Mouse (Mus musculus) small intestine, adult 2 months (tissue): ENCODE measurements at regions not wholly inside any gene's neighbourhood (a gene's known extent, or its start where the extent isn't known, plus 50 kb on each side); places are given as distances from the start of the nearest gene placed in this dataset.

Experiments used
- H3K27ac ChIP-seq: fragments of 200-500 bp; 2 replicates; pipeline ENCODE4 v1.5.1; 2012; ENCODE audit warnings: low read depth, low read length, control low read depth, inconsistent platforms; ENCODE audit not compliant: insufficient read depth
- H3K27me3 ChIP-seq: fragments of 200-500 bp; 2 replicates; pipeline ENCODE4 v1.6.1; 2012; ENCODE audit warnings: mild to moderate bottlenecking, moderate library complexity, low read length, inconsistent platforms; ENCODE audit not compliant: control insufficient read depth, insufficient read depth
- H3K36me3 ChIP-seq: fragments of 200-500 bp; 2 replicates; pipeline ENCODE4 v1.6.1; 2012; ENCODE audit warnings: mild to moderate bottlenecking, low read length, control low read depth, inconsistent platforms; ENCODE audit not compliant: control insufficient read depth, insufficient read depth
- H3K4me1 ChIP-seq: fragments of 200-500 bp; 2 replicates; pipeline ENCODE4 v1.6.1; 2012; ENCODE audit warnings: low read length, inconsistent platforms, mixed read lengths; ENCODE audit not compliant: control insufficient read depth, insufficient read depth, insufficient read length
- H3K4me3 ChIP-seq: fragments of 200-500 bp; 2 replicates; pipeline ENCODE4 v1.5.1; 2012; ENCODE audit warnings: low read depth, mild to moderate bottlenecking, control low read depth, inconsistent platforms, low read length, moderate library complexity
- CTCF ChIP-seq: fragments of 200-500 bp; IDR thresholded peaks from 2 replicates; pipeline ENCODE4 v1.5.1; 2012; ENCODE audit warnings: low read depth, mild to moderate bottlenecking, control low read depth, inconsistent platforms, low read length, moderate library complexity, mixed read lengths; ENCODE audit not compliant: insufficient replicate concordance, insufficient read length; ENCODE audit errors: extremely low read depth
- POLR2A ChIP-seq: fragments of 200-500 bp; IDR thresholded peaks from 2 replicates; pipeline ENCODE4 v1.6.1; 2012; ENCODE audit warnings: low read depth, mild to moderate bottlenecking, control low read depth, inconsistent platforms, low read length, moderate library complexity
- WGBS: fragments of 180-500 bp; shearing (Covaris S2); methylation state at CpG from one replicate; pipeline ENCODE4 v1.1.7; 2018; 5-methylcytosine and 5-hydroxymethylcytosine counted together

DNA sequence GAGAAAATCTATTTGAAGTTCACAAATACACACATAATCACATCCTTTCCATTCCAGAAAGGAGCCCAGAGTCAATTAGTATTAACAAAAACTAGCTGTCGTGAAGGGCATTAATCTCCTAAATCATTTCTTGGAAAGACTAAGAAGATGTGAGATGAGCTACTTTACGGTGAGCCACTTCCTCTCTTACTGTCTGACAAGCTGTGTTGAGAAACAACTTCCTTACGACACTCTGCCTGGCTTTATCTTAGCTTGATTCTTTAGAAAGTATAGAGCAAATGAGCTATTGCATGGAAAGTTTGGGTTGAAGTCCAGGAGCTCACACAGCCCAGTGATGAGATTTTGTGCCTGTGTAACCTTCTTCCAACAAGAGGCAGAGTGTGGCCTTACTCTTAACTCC is 85.2 kb upstream of the Tmem150c start:
- Histone ChIP-seq H3K36me3 (no peaks in the 10 kb centered on the region), H3K27me3 (no peaks in the 10 kb centered on the region), H3K27ac (no peak overlapping the region), H3K4me3 (no peak overlapping the region), H3K4me1 (no peaks in the 10 kb centered on the region)
- no peak for TF ChIP-seq CTCF
- no peak for TF ChIP-seq POLR2A
- 42% methylated on average over 3 of the region's 3 CpGs for WGBS

DNA sequence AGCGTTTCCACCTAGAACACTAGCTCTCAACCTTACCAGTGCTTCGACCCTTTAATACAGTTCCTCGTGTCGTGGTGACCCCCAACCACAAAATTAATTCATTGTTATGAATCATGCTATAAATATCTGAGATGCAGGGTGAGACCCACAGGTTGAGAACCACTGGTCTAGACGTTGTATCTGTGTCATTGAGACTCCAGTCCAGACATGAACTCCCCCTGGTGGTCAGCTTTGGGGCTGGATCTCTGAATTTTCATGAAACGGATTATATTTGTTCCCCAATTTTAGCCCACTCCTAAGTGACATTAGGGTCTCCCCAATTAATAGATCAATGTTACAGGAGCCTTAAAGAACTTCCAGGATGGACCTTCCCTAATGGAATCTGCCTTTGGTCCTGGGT is 81.3 kb upstream of the Tmem150c start:
- H3K36me3 ChIP-seq: no peaks in the 10 kb centered on the region
- H3K4me1 ChIP-seq: no peaks in the 10 kb centered on the region
- WGBS: 51% methylated on average over 6 of the region's 6 CpGs
- H3K27ac ChIP-seq: no peak overlapping the region
- no peak overlapping the region for H3K4me3 ChIP-seq
- no peak for TF ChIP-seq POLR2A
- TF ChIP-seq CTCF: peak; percentile 34; the same call in 1 of the 2 replicates
- no peaks in the 10 kb centered on the region for H3K27me3 ChIP-seq

DNA sequence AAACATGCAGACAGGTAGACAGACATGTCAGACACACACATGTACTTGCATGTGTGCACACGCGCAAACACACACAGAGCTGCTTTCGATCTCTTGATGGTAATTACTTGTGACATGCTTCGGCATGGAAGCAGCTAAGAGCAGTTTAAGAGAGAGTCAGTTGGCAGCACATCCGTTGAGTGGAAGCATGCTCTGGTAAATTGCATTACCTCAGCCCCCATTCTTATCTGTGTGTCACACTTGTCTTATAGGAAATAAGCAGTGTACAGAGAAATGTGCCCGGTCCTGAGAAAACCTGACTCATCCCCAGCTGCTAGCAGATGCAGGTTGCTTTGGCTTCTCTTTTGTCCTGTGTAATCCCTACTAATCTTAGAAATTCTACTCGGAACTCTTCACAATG is 80.0 kb upstream of the Tmem150c start:
- H3K4me3 ChIP-seq: no peak overlapping the region
- no peaks in the 10 kb centered on the region for H3K4me1 ChIP-seq
- 66% methylated on average over 7 of the region's 7 CpGs for WGBS
- H3K27me3 ChIP-seq: no peaks in the 10 kb centered on the region
- no peak overlapping the region for H3K27ac ChIP-seq
- TF ChIP-seq CTCF (no peak), POLR2A (no peak)
- H3K36me3 ChIP-seq: no peaks in the 10 kb centered on the region

DNA sequence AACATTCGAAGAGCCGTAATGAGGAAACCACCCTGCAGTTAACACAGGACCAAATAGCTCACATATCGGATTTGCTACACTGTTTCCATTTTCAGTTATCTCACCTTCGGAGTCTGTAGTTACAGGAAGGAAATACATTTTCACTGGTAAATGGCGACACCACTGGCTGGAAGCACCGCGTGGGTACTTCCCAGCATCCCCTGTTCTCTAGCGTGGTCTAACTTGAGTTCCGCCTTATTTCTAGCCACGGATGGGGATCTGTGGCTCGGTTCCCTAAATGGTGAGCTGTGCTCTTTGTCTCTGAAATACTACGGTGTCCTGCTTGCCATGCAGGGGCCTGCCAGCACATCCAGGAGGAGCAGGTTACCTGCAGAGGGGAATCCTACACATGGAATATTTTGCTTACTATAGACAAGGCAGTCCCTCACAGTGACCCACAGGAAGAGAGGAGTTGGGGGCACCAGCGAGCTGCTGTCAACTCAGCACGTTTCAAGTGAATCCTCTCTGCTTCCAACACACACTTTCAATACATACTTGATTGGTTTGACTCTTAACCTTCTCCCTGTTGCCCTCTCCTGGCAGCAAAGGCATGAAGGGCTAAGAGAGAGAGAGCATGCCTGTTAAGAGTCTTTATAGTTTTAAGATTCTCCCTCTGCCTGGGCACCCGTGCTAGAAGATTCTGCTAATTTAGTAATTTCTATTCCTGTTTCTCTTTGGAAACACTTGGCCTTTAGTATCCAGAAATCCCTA is 78.9 kb upstream of the Tmem150c start:
- WGBS: 78% methylated on average over 15 of the region's 15 CpGs
- Histone ChIP-seq H3K4me1 (no peaks in the 10 kb centered on the region), H3K4me3 (no peak overlapping the region), H3K27me3 (no peaks in the 10 kb centered on the region), H3K27ac (no peak overlapping the region), H3K36me3 (no peaks in the 10 kb centered on the region)
- TF ChIP-seq CTCF (no peak), POLR2A (no peak)

DNA sequence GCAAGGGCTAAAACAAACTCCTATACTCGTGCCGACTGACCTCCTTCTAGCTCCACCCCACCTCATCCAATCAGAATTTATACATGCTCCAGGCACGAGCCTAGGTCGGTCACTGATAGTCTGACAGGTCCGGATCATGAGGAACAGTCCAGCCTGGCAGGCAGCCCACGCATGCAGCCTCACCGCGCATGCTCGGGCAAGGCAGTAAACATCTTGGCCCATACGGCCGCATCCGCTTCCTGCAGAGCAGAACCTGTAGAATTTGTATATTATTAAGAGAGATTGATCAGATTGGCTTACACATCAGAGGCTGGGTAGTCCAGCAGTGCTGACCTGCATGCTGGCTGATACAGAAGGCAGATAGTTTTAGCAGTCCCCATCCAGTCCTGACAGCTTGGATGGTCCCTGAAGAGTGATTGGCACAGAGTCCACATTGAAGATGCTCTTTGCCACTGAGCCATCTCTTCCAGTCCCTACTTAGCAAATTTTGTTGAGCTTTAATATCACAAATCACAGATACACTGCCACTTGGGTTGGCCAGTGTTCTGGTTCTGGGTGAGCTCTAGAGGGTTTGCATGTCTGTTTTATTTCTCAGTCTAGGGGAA is 78.2 kb upstream of the Tmem150c start:
- TF ChIP-seq CTCF (no peak), POLR2A (no peak)
- Histone ChIP-seq H3K27me3 (no peaks in the 10 kb centered on the region), H3K4me1 (no peaks in the 10 kb centered on the region), H3K36me3 (no peaks in the 10 kb centered on the region), H3K27ac (no peak overlapping the region), H3K4me3 (no peak overlapping the region)
- 85% methylated on average over 12 of the region's 12 CpGs for WGBS

DNA sequence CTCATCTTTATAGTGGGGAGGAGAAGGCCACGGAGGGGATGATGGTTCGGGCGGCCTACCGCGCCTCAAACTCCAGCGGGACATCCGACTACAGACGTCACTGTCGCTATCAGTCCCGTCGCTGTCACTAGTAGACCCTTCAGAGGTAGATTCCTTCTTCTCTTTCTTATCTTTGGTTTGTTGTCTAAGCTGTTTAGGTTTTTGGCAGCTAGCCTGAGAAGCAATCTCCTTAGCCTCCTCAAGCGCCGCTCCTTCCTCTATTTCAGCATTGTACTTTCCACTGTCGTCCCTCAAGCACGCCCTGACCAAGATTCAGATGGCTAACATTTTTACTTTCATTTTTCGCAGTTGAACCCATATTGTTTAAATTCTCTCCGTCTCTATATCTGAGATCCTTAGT is 76.7 kb upstream of the Tmem150c start:
- no peak overlapping the region for H3K4me3 ChIP-seq
- WGBS: 60% methylated on average over 17 of the region's 17 CpGs
- H3K4me1 ChIP-seq: no peaks in the 10 kb centered on the region
- TF ChIP-seq POLR2A: no peak
- TF ChIP-seq CTCF: no peak
- no peaks in the 10 kb centered on the region for H3K36me3 ChIP-seq
- no peaks in the 10 kb centered on the region for H3K27me3 ChIP-seq
- H3K27ac ChIP-seq: no peak overlapping the region

DNA sequence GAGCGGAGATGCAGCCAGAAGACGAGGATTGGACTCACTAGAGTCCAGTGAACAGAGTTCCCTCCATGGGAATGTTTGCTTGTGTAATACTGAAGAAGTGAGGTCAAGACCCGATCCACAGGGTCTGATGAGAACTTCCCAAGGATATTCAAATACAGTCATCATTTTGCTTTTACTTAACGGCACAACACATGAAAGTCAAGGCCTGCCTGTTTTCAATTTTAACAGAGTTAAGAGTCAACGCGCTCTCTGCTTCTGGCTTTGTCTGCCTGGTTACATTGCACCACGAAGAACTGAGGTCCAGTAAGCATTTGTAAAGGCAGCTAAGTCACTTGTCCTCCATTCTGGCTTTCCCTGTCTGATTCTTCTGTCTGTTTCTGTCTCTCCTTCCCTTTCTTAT is 72.5 kb upstream of the Tmem150c start:
- 87% methylated on average over 7 of the region's 7 CpGs for WGBS
- H3K4me3 ChIP-seq: no peak overlapping the region
- no peak overlapping the region for H3K27ac ChIP-seq
- TF ChIP-seq POLR2A: no peak
- TF ChIP-seq CTCF: no peak
- H3K4me1 ChIP-seq: no peaks in the 10 kb centered on the region
- no peaks in the 10 kb centered on the region for H3K36me3 ChIP-seq
- H3K27me3 ChIP-seq: no peaks in the 10 kb centered on the region

DNA sequence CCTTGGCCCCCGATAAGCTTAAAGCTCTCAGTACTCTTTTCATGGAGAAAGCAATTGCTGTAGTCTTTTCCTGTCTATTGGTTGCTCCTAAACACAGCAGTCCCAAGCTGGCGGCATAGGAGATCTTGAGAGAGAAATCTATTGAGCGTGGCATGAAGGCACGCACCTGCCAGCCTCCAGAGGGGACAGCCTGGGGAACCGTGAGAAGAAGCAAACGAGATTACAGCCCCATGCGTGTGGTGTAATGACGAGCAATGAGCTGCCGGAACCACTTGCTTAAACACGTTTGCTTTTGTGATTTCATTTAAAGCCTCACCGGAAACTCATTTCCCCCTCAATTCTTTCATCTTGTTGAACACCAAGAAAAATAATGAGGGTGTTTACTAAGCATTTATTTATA is 72.0 kb upstream of the Tmem150c start:
- WGBS: 77% methylated on average over 11 of the region's 11 CpGs
- Histone ChIP-seq H3K27me3 (no peaks in the 10 kb centered on the region), H3K36me3 (no peaks in the 10 kb centered on the region), H3K27ac (no peak overlapping the region), H3K4me3 (no peak overlapping the region), H3K4me1 (no peaks in the 10 kb centered on the region)
- no peak for TF ChIP-seq CTCF
- TF ChIP-seq POLR2A: no peak
